Mouse (Mus musculus) liver, adult 2 months (tissue): ENCODE measurements around the gene Ldlr.

Experiments
- CTCF ChIP-seq: fragments of 200-500 bp; IDR thresholded peaks from 2 replicates; pipeline ENCODE4 v1.5.1; 2011; ENCODE audit warnings: low read depth, low read length, control low read depth
- POLR2A ChIP-seq: fragments of 200-500 bp; IDR thresholded peaks from 2 replicates; pipeline ENCODE4 v1.6.1; 2011; ENCODE audit warnings: low read length, control low read depth; ENCODE audit not compliant: insufficient read depth; ENCODE audit errors: extremely low read depth

DNA sequence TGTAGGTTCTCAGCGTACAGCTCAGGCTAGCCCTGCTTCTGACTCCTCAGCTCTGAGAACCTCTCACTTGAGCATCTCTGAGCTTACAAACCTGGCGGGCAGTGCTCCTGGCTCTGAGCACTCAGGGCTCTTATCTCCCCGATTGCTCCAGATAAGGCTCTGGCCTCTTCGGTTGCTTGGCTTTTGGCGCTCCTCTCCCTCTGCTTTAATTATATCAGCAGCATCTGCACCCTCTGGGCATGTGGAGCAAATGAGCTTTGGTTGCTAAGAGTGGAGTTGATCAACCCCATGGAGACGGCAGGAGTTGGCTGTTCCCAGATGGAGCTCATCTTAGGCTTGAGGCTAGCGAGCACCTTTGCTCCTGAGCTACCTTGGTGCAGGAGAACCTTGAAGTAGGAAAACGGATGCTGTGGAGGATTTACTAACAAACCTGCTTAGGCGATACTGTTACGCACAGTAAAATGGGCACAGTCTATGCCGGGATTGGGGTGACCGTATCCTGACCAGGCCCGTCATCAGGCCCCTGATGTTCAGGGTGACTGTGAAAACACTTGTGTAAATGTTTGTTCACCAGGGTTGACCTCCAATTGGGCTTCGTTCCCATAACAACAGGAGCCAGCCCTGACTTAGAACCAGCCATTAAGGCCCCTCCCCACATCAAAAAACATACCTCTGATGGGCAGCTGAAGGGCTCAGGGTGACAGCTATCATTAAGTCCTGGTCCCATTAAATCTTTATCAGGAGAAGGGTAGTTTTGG is 3.1 kb downstream of the Ldlr start:
- TF ChIP-seq CTCF (no peak), POLR2A (no peak)
